Mouse (Mus musculus): ENCODE data around the gene Cep70. TPM values are rescaled to one million over a fixed set of nuclear protein-coding genes. Genes with fewer than 3 reads are reported as not detected.
A peak's percentile ranks its signal among the peaks of the same experiment; 100 is the strongest.

The Cep70 gene
- 10 to 100 TPM; 15.4 to 17.2 TPM for total RNA-seq (2021)

GRCm38 (mm10) chr9:99243190-99243894 lies at the start of gene Cep70:
Gene Cep70, plus strand, starts transcription at chr9:99243367.
- intact Hi-C loops (cut with DNase I) = loop anchor here (5.0 to 10.0 kb wide), 3 partner anchors 134 to 629 kb away; no protein-coding TSS in a partner anchor
- peak; percentile 92 to 97 for DNase-seq (ENCODE audit: extremely low spot score in 1 of 2, low spot score in 2 of 2)

- intact Hi-C loops (cut with DNase I) = no loop called here
These were observed 30.5 kb upstream of the Cep70 start for GRCm38 (mm10) chr9:99212643-99213042.

DNA sequence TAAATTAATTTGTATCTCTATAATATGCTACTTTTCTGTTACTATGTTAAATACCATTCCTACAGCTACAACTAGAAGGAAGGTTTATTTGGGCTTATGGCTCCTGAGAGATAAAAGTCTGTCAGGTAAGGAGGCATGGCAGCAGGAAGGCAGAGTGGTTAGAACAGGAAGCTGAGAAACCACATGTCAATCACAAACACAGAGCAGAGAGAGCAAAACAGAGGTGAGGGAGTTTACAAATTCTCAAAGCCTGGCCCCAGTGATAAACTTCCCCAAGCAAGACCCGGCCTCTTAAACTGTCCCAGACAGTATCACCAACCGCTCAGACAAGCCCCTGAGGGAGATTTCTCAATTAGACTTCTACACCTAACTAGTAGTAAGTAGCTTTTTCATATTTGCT lies 27.0 kb upstream of the Cep70 start:
- no peak for DNase-seq (ENCODE audit: extremely low spot score in 1 of 2, low spot score in 2 of 2)
- intact Hi-C loops (cut with DNase I) = no loop called here

More at GRCm38 (mm10) chr9:99212643-99213042, 30.5 kb upstream of the Cep70 start:
- no peak for DNase-seq (ENCODE audit: extremely low spot score in 1 of 2, low spot score in 2 of 2)

DNA sequence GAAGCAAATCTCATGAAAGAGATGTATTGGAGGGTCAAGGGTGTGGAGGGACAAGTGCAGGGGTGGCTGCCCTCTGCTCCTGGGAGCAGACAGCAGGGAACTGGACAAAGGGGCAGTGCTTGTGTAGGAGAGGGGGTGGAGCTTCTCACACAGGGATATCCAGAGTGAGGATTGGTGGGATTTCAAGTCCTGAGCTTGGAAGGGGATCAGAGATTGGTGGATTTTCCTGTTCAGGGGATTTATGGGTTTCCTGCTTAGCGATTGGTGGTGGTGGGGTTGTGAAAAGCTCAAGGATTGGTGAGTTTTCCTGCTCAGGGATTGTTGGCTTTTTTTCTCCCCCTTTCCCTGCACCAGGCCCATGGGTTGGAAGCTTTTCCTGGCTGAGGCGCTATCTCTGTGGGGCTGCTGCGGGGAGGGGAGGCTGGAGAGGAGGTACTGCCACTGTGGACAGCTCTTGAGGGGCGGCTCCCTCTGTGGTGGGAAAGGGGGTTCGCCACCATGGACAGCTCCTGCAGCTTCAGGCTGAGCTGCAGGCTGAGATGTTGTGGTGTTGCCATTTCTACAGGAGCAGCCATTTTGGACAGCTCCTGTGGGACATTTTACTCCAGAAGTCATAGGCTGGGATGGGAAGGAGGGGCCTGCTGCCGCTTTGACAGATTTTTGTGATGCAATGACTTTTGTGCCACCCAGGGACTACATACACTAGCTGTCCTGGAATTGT lies 25.0 kb upstream of the Cep70 start:
- intact Hi-C loops (cut with DNase I) = no loop called here
- peak in 1 of 2 experiments; percentile 77 for DNase-seq (ENCODE audit: extremely low spot score in 1 of 2, low spot score in 2 of 2)

GRCm38 (mm10) chr9:99221636-99222035 lies 21.5 kb upstream of the Cep70 start:
- intact Hi-C loops (cut with DNase I) = no loop called here
- no peak for DNase-seq (ENCODE audit: extremely low spot score in 1 of 2, low spot score in 2 of 2)

DNA sequence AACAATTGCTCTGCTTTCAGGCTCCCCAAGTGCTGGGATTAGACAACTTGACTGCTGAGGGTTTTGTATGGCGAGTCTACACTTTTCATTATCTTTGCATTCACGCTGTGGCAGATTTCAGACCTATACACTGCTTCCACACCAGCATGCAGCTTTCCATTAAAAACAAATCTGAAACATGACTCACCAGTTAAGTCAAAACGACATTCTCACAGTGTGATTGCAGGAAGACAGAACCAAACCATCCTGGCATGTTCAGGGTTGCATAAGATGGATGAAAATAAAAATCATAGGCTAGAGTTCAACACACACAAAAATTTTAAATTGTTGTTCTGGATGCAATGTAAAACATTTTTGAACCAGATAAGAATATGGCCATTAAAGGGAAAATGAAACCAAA lies 18.6 kb upstream of the Cep70 start:
- intact Hi-C loops (cut with DNase I) = no loop called here

GRCm38 (mm10) chr9:99229450-99229849 lies 13.7 kb upstream of the Cep70 start:
- DNase-seq (ENCODE audit: extremely low spot score in 1 of 2, low spot score in 2 of 2) = no peak
- intact Hi-C loops (cut with DNase I) = no loop called here

More for the DNA sequence above, 18.6 kb upstream of the Cep70 start:
- DNase-seq (ENCODE audit: extremely low spot score in 1 of 2, low spot score in 2 of 2) = no peak

GRCm38 (mm10) chr9:99237139-99237538 lies 6.0 kb upstream of the Cep70 start, which contains the start of gene Faiml:
Gene Faiml, minus strand, starts transcription at chr9:99237239.
- intact Hi-C loops (cut with DNase I) = no loop called here
- DNase-seq (ENCODE audit: extremely low spot score in 1 of 2, low spot score in 2 of 2) = no peak

DNA sequence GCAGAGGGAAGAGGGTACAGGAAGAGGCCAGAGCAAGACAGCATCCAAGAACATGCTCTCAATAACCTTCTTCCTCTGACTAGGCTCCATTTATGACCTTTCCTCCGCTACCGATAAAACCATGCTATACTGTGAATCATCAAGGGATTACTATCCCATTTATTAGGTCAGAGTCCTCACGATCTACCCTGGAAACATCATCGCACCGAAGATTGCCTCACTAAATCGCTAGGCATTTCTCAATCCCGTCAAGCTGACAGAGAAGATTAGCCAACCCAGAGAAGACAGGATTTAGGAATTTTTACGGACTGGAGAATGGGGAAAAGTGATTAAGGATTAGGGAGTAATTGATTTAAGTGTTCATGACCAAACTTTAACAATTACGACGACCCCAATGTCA lies 4.9 kb upstream of the Cep70 start:
- intact Hi-C loops (cut with DNase I) = no loop called here
- no peak for DNase-seq (ENCODE audit: extremely low spot score in 1 of 2, low spot score in 2 of 2)

- intact Hi-C loops (cut with DNase I) = no loop called here
These were observed 3.9 kb upstream of the Cep70 start for GRCm38 (mm10) chr9:99239256-99239655.

DNA sequence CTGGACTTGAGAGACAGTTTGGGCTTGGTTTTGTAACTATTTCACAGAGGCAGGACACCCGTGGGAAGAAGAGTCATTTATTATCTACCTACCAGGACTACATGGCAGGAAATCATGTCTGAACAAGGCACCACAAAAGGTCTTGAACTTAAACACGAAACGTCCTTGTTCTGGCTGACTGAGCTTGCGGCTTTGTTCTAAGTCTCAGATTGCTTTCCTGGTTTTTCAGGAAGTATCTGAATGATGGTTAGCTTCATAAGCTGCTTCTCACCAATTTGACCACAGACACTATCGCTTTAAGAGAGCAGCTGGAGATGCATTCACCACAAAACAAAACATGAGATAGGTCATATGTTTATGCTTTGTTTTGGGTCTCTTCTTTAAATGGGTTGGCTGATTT lies 2.6 kb upstream of the Cep70 start:
- intact Hi-C loops (cut with DNase I) = loop anchor here (5.0 to 10.0 kb wide), 3 partner anchors 137 to 626 kb away; no protein-coding TSS in a partner anchor

More at GRCm38 (mm10) chr9:99239256-99239655, 3.9 kb upstream of the Cep70 start:
- DNase-seq (ENCODE audit: extremely low spot score in 1 of 2, low spot score in 2 of 2) = no peak

DNA sequence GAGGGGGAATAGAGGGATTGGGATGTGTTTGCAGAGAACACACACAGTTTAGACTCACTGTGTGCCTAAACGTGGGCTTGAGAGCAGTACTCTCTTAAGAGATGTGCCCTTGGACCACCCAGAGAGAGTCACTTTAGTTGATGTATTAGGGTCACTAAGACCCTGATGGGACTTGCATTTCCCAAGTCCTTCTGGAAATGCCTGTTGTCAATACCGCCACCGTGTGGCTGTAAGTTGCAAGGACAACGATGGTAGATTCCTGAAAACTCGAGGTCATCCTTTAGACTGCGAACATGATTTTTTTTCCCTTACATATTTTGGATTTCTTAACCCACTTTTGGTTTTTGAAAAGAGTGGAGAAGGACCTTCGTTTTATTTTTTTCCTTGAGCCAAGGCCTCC lies 1.1 kb upstream of the Cep70 start:
- intact Hi-C loops (cut with DNase I) = loop anchor here (1.0 to 10.0 kb wide), 4 partner anchors 135 to 627 kb away; no protein-coding TSS in a partner anchor
- peak; percentile 46 for DNase-seq (ENCODE audit: extremely low spot score in 1 of 2, low spot score in 2 of 2)

More for the DNA sequence above, 2.6 kb upstream of the Cep70 start:
- no peak for DNase-seq (ENCODE audit: extremely low spot score in 1 of 2, low spot score in 2 of 2)

DNA sequence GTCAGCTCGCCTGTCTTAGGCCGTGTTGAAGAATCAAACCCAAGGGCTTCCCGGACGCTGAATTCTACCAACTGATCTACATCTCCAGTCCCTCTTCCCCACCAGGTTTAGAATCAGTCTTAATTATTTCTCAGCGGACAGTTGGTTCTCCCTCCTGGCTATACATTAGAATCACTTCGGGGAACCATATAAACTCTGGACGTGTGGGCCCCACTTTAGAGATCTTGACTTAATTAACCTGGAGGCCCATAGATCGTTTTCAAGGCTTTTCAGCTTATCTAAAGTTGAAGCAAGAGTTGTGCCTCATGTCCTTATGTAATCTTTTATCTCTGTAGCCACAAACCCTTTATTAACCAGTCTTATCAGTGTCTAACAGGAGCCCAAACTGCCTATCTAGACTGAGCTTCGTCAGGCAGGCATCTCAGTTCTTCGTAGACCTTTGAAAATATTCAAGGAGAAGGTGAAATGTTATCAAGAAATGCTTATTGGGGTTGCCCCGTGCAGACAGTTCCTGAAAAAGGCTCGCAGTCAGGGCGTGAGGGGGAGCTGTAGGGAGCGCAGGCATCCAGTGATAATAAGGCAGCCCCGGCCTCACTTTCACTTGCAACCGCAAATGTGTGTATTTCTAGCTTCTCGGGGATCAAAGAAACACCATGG lies 506 bp upstream of the Cep70 start:
- DNase-seq (ENCODE audit: extremely low spot score in 1 of 2, low spot score in 2 of 2) = no peak

DNA sequence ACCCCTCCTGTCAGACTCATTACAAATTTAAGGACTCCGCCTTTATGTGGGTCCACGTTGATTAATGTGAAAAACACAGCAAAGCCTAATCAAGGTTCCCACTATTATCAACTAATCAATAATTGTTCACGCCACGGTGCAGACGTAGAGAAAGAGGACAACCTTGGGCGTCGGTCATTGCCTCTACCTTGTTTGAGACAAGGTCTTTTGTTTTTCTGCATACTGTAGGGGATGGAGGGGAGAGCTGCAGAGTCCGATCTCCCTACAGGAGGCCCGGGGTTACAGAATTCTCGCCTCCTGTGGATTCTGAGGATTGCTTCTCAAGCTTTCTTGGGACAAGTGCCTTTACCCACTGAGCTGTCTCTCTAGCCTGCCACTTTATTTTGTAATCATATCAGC lies 727 bp downstream of the Cep70 start:
- intact Hi-C loops (cut with DNase I) = loop anchor here (5.0 to 10.0 kb wide), 3 partner anchors 133 to 629 kb away; no protein-coding TSS in a partner anchor
- DNase-seq (ENCODE audit: extremely low spot score in 1 of 2, low spot score in 2 of 2) = no peak

More for the DNA sequence above, 506 bp upstream of the Cep70 start:
- intact Hi-C loops (cut with DNase I) = loop anchor here (1.0 to 10.0 kb wide), 4 partner anchors 135 to 628 kb away; no protein-coding TSS in a partner anchor

- no peak for DNase-seq (ENCODE audit: extremely low spot score in 1 of 2, low spot score in 2 of 2)
- intact Hi-C loops (cut with DNase I) = loop anchor here (10.0 kb wide), 1 partner anchor 634 kb away; no protein-coding TSS in a partner anchor
These were observed 5.1 kb downstream of the Cep70 start for GRCm38 (mm10) chr9:99248304-99248703.

GRCm38 (mm10) chr9:99248906-99249305 lies 5.7 kb downstream of the Cep70 start:
- intact Hi-C loops (cut with DNase I) = loop anchor here (10.0 kb wide), 1 partner anchor 634 kb away; no protein-coding TSS in a partner anchor
- DNase-seq (ENCODE audit: extremely low spot score in 1 of 2, low spot score in 2 of 2) = no peak

DNA sequence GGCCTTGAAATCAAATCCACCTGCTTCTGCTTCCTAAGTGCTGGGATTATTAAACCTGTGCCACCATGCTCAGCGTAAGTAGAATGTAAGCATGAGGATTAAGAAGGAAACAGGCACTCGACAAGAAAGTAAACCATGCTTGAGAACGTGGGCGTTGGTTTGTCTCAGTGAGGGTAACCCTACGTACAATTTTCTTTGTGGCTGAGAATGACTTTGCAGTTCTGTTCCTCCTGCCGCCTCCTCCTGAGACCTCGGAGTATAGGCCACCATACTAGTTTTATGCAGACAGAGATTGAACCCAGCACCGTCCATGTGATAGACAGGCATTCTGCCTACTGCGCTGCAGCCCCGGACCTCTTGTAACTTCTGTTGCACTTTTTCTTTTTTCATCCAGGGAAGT lies 10.7 kb downstream of the Cep70 start:
- no peak for DNase-seq (ENCODE audit: extremely low spot score in 1 of 2, low spot score in 2 of 2)
- intact Hi-C loops (cut with DNase I) = no loop called here

- DNase-seq (ENCODE audit: extremely low spot score in 1 of 2, low spot score in 2 of 2) = no peak
- intact Hi-C loops (cut with DNase I) = no loop called here
These were observed 13.0 kb downstream of the Cep70 start for GRCm38 (mm10) chr9:99256206-99256605.

DNA sequence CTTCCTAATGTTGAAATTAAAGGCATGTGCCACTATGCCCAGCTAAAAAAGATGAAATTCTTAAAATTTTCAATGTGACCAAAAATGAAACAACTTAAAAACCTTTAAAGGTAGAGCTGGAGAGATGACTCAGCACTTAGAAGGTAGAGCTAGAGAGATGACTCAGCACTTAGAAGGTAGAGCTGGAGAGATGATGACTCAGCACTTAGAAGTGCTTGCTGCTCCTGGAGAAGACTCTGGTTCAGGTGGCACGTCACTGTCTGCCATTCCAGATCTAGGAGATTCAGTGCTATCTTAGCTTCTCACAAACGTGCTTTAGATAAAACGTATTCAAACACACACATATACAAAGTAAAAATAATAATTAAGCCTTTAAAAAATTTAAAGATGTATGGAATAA lies 13.7 kb downstream of the Cep70 start:
- no peak for DNase-seq (ENCODE audit: extremely low spot score in 1 of 2, low spot score in 2 of 2)
- intact Hi-C loops (cut with DNase I) = no loop called here

Data from left cerebral cortex, postnatal 10 days (tissue).